Mouse (Mus musculus) right cerebral cortex, postnatal 10 days (tissue): ENCODE measurements at regions not wholly inside any gene's neighbourhood (a gene's known extent, or its start where the extent isn't known, plus 50 kb on each side); places are given as distances from the start of the nearest gene placed in this dataset.
A peak's percentile ranks its signal among the peaks of the same experiment; 100 is the strongest.

Experiments used
- DNase-seq, 2 experiments: peaks; one replicate each; pipeline ENCODE4 v3.0.0; 2021; ENCODE audit warnings: low spot score in 2 of 2

- DNase-seq = no peak
Observed at GRCm38 (mm10) chr3:150493433-150494045, 944.1 kb upstream of the Adgrl4 start.

- DNase-seq = peak in 1 of 2 experiments; percentile 22
Observed at GRCm38 (mm10) chr3:150530966-150531365, 906.7 kb upstream of the Adgrl4 start.

GRCm38 (mm10) chr3:150543118-150543517 is 894.6 kb upstream of the Adgrl4 start:
- no peak for DNase-seq

- DNase-seq = no peak
Observed at GRCm38 (mm10) chr3:150588474-150588873, 849.2 kb upstream of the Adgrl4 start.

DNA sequence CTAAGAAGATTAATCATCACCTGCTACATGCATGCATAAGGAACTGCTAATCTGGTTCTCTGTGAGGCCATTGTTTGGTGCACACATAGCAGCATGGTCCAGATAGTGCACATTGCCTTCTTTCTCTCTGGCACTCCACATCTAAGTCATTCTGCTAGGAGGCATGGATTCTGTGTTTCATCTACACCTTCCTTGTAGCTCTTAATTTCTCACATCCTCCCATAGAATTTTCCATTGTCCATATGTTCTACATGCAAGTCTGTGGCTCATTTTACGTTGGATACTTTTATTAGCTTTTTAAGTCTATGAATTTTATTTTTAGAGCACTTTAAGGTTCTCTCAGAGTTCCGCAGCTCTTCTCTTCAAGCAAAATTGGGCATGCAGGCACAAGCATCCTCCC is 846.7 kb upstream of the Adgrl4 start:
- no peak for DNase-seq

DNA sequence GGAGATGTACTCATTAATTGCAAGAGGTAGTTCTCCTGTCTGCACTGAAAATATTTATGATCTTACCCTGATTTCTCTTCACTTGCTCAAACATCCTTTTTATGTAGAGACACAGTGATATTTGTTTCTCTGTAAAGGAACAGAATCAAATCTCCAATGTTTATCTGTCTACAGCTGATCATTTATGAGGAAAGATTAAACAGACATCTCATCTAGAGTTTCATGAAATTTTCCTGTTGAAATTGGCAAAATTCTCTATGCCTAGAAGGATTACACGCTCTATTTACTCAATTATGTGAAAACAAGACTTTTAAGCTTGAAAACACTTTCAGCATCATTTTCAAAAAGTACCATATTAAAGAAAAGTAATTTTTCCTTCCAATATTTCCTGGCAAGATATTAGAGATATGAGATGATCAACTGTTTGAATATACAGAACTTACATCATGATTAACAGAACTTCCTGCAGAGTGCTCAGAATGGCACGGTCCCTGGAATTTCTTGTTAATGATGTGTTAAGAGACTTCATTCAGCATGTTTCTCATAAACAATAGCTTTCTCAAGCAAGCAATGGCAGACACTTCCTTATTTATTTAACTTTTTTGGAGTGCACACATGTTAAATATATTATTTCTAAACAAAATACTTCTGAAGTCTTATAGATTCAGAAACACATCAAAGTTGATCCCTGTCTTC is 834.1 kb upstream of the Adgrl4 start:
- no peak for DNase-seq

DNA sequence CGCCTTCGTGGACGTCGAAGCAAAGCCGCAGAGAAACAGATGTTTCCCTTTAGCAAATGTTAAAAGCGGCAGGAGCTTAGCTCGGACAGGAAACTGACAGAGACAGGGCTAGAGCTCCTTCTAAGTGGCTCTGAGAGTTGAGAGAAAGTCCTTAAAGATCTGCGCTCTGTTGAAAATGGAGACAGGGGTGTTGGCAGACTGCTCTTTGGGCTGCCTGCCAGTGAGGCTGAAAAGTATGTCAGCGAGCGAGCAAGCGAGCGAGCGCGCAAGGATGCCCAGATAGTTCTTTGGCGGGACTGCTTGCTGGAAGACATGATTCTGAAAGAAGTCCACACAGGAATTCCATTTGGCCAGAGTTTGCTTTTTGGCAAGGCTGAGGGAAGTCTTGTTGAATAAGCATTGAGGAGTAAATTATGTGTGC is 827.0 kb upstream of the Adgrl4 start:
- peak; percentile 85 to 87 for DNase-seq

- no peak for DNase-seq
Observed at GRCm38 (mm10) chr3:150637544-150637943, 800.1 kb upstream of the Adgrl4 start.

DNA sequence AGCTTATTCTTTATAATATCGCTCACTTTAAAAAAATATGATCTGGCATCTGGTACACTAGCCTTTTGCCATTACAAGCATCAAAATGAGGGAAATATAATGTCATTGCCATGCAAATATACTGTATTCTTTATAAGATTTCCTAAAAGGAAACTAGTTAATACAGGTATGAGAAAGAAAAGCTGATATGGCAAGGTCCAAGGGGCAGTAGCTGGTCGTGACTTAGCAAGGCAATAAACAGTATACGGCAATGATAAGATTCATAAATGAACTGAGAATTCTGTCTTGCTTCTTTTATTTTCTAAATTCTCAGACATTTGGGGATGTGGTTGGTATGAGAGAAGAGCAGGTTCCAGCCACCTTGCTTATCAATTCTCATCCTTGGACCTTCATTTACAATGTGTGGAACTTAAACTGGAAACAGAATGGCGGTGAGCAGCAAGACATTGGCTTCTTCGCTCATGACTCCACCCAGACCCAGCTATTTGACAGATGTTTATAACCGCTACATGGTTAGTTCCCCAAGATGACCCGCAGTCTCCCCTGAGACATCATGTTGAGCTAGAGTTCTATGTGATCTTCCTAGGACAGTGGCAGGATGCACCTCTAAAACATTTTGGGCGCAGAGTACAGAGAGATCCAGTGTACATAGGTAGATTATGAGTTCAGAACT is 797.5 kb upstream of the Adgrl4 start:
- no peak for DNase-seq

DNA sequence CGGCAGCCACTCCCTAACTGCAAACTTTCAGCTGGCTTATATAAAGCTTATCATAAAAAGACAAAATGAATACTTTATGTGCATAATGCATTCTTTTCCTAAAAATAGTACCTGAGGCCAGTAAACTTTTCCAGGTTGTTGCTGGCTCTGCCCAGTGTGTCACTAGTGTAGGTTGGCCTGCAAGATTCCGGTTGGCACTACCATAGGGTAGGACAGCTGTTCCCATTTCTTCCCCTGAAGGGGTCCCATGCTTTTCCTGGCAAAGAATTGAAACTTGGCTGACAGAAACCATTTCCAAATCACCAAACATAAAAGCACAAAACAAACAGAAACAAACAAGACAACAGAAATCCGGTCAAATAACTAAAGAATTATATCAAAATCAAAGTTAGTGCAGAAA is 789.6 kb upstream of the Adgrl4 start:
- DNase-seq = no peak

DNA sequence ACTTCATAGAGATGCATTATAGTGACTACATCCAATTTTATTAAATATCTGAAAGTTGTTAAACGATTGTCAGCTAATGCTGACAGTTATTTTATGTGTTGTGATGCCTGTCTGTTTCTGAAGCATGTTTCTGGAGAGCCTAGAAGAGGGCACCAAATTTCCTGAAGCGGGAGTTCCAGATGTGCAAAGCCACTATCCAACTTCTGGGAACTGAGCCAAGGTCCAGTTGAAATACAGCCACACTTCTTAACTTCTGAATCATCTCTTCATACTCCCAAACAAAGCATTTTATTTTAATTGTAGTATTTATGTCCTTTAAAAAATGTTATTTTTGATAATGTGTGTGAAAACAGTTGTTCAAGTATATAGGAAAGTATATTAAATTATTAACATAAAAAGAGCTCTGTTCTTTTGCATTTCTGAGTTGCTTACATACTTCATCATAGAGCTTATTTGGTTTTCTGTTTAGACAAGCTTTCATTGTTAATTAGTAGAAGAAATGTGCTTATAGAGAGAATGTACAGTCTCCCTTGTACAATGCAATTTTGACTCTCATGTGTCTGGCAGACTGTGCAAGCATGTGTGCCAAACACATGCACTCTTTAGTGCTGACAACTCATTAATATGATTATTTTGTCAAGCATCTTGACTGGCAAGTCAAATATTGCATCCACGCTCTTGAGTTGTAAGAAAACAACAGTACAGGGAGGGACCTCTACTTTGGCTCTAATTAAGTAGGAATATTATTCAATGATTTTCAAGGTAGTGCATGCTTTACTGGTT is 787.7 kb upstream of the Adgrl4 start:
- no peak for DNase-seq

- DNase-seq = no peak
Observed at GRCm38 (mm10) chr3:150695751-150696150, 741.9 kb upstream of the Adgrl4 start.

- no peak for DNase-seq
Observed at GRCm38 (mm10) chr3:150699990-150700389, 737.7 kb upstream of the Adgrl4 start.
